23 mouse cellular contexts compared by ENCODE assay signal in genomic region chr11:37882717-37883116, GRCm38 (mm10).
"Had no signal": no experiment of that assay in that cellular context is flagged by ENCODE, and none has a peak within 500 bp of the region (broad histone marks: within the 10 kb centered on the region; RNA-seq: fewer than 3 reads in every experiment).

No protein-coding gene starts in this region.

- H3K9me3 ChIP-seq: hindbrain, embryonic 15.5 days; intestine, embryonic 15.5 days; limb, embryonic 12.5 days; limb, embryonic 15.5 days; liver, embryonic 15.5 days; lung, embryonic 15.5 days; midbrain, embryonic 15.5 days; neural tube, embryonic 13.5 days had no signal

- H3K9ac ChIP-seq: hindbrain, embryonic 15.5 days; intestine, embryonic 15.5 days; limb, embryonic 12.5 days; limb, embryonic 15.5 days; liver, embryonic 15.5 days; lung, embryonic 15.5 days; midbrain, embryonic 15.5 days; neural tube, embryonic 13.5 days had no signal

- H3K4me3 ChIP-seq: hindbrain, embryonic 15.5 days; intestine, embryonic 15.5 days; limb, embryonic 12.5 days; limb, embryonic 15.5 days; liver, embryonic 15.5 days; lung, embryonic 15.5 days; midbrain, embryonic 15.5 days; myocyte; neural tube, embryonic 13.5 days had no signal

- H3K27ac ChIP-seq: hindbrain, embryonic 15.5 days; intestine, embryonic 15.5 days; limb, embryonic 12.5 days; limb, embryonic 15.5 days; liver, embryonic 15.5 days; lung, embryonic 15.5 days; midbrain, embryonic 15.5 days; neural tube, embryonic 13.5 days; stomach, postnatal 0 days had no signal

- ATAC-seq: intestine, embryonic 15.5 days; midbrain, embryonic 15.5 days had no signal

- H3K27me3 ChIP-seq: hindbrain, embryonic 15.5 days; intestine, embryonic 15.5 days; limb, embryonic 12.5 days; limb, embryonic 15.5 days; liver, embryonic 15.5 days; lung, embryonic 15.5 days; midbrain, embryonic 15.5 days; neural tube, embryonic 13.5 days had no signal

- H3K36me3 ChIP-seq: hindbrain, embryonic 15.5 days; intestine, embryonic 15.5 days; limb, embryonic 12.5 days; limb, embryonic 15.5 days; liver, embryonic 15.5 days; lung, embryonic 15.5 days; midbrain, embryonic 15.5 days; neural tube, embryonic 13.5 days had no signal

- H3K4me2 ChIP-seq: hindbrain, embryonic 15.5 days; intestine, embryonic 15.5 days; limb, embryonic 12.5 days; limb, embryonic 15.5 days; liver, embryonic 11.5 days; liver, embryonic 15.5 days; lung, embryonic 15.5 days; midbrain, embryonic 11.5 days; midbrain, embryonic 15.5 days; neural tube, embryonic 13.5 days had no signal

- DNase-seq: kidney, adult 11 months; kidney, postnatal 10 days; lung, adult 18-20 months; lung, postnatal 10 days; lung, postnatal 4 days; right cerebral cortex, adult 18-20 months; right cerebral cortex, postnatal 14 days; right cerebral cortex, postnatal 4 days; thymus, adult 2 months; thymus, postnatal 14 days; thymus, postnatal 4 days had no signal

- H3K4me1 ChIP-seq: hindbrain, embryonic 15.5 days; intestine, embryonic 15.5 days; limb, embryonic 12.5 days; limb, embryonic 15.5 days; liver, embryonic 15.5 days; lung, embryonic 15.5 days; midbrain, embryonic 15.5 days; neural tube, embryonic 13.5 days had no signal
